Mouse (Mus musculus) macrophage (primary cell): Measurements from ENCODE around the gene C330021F23Rik. TPM values are rescaled to one million over a fixed set of nuclear protein-coding genes. Genes with fewer than 3 reads are reported as not detected.

Source experiments
- H3K27ac ChIP-seq: fragments of 350-480 bp; formaldehyde crosslinking; 2 replicates; pipeline ENCODE4 v1.9.0; 2021
- H3K36me3 ChIP-seq: fragments of 350-480 bp; formaldehyde crosslinking; 2 replicates; pipeline ENCODE4 v1.9.0; 2021; ENCODE audit errors: inconsistent target
- H3K4me3 ChIP-seq: fragments of 350-480 bp; formaldehyde crosslinking; 2 replicates; pipeline ENCODE4 v1.9.0; 2021; ENCODE audit errors: inconsistent target
- H3K79me2 ChIP-seq: fragments of 350-480 bp; formaldehyde crosslinking; 2 replicates; pipeline ENCODE4 v1.9.0; 2021; ENCODE audit errors: inconsistent target
- WGBS: methylation state at CpG from one replicate; pipeline ENCODE4 v1.1.7; 2026; ENCODE audit warnings: inconsistent platforms; ENCODE audit not compliant: missing documents; 5-methylcytosine and 5-hydroxymethylcytosine counted together
- polyA plus RNA-seq: library from polyadenylated mRNA; stranded (reverse); fragments of 250-400 nt; gene quantifications from 3 replicates; pipeline ENCODE4 v1.2.4, GENCODE M21; 2018; ENCODE audit warnings: inconsistent platforms

The C330021F23Rik gene
- polyA plus RNA-seq, 1 experiment from 2014 or later, result not detected

GRCm38 (mm10) chr8:3607822-3608221 lies 40.0 kb downstream of the C330021F23Rik start:
- Histone ChIP-seq H3K27ac (no peak overlapping the region), H3K36me3 (peaks cover 32% of the 10 kb centered on the region), H3K79me2 (no peaks in the 10 kb centered on the region), H3K4me3 (no peak overlapping the region)
- WGBS, result 97% methylated on average over 7 of the region's 7 CpGs

GRCm38 (mm10) chr8:3609046-3609815 lies 41.4 kb downstream of the C330021F23Rik start:
- Histone ChIP-seq H3K36me3 (peaks cover 46% of the 10 kb centered on the region), H3K79me2 (no peaks in the 10 kb centered on the region), H3K27ac (no peak overlapping the region), H3K4me3 (no peak overlapping the region)
- WGBS, result 56% methylated on average over 12 of the region's 12 CpGs

- H3K36me3 ChIP-seq, result peaks cover 51% of the 10 kb centered on the region
Observed at GRCm38 (mm10) chr8:3609816-3610150, 42.0 kb downstream of the C330021F23Rik start.

DNA sequence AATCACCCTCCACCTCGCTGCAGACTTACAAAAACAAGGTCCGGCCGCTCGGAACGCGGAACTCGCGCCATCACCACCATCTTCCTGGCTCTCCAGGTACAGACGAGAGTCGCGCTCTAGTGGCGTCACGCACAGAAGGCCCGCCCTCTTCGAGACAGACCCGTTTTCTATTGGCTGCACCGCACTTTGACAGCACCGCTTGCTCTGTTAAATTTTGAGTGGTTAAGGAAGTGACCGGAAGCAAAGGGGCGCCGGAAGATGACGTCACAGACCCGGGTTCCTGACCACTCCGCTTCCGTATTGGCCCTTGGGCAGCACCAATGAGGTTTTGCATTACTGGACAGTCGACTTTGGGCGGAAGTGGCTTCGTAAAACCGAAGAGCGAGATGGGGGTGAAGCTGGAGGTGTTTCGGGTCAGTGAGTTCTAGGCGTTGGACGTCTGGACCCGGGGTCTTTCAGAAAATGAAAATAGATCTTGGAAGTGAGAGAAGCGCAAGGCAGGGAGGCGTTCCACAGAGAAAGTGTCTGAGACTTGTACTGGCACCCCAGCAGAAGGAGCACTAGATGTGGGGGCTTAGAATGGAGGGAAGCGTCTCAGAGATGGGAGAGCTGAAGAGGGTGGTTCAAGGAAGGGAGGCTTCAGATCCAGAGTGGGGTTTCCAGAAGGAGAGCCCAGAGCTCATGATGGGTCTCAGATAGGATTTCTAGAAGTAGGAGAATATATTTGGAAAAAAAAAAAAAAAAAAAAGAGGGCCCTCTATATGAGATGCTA lies 53.6 kb downstream of the C330021F23Rik start, which contains the start of the genes Xab2 and Pet100:
Xab2 (minus strand) TSS at position 118 of the 772 bp plus-strand sequence.
Pet100 (plus strand) TSS at position 350 of the 772 bp plus-strand sequence.
- Histone ChIP-seq H3K27ac (peak within 1 kb of the TSS; percentile 46), H3K36me3 (peaks cover 32% of the 10 kb centered on the region), H3K79me2 (peaks cover 44% of the 10 kb centered on the region), H3K4me3 (peak within 1 kb of the TSS; percentile 99)
- 1% methylated on average over 36 of the region's 37 CpGs for WGBS

More at GRCm38 (mm10) chr8:3609816-3610150, 42.0 kb downstream of the C330021F23Rik start:
- Histone ChIP-seq H3K4me3 (no peak overlapping the region), H3K27ac (no peak overlapping the region), H3K79me2 (no peaks in the 10 kb centered on the region)
- WGBS, result 98% methylated on average over 6 of the region's 6 CpGs

- peak overlapping the region; percentile 99 for H3K4me3 ChIP-seq
- H3K79me2 ChIP-seq, result peaks cover 44% of the 10 kb centered on the region
- H3K36me3 ChIP-seq, result peaks cover 24% of the 10 kb centered on the region
- WGBS, result 74% methylated on average over 4 of the region's 8 CpGs
- H3K27ac ChIP-seq, result no peak overlapping the region
Observed at GRCm38 (mm10) chr8:3622119-3622518, 54.3 kb downstream of the C330021F23Rik start.

DNA sequence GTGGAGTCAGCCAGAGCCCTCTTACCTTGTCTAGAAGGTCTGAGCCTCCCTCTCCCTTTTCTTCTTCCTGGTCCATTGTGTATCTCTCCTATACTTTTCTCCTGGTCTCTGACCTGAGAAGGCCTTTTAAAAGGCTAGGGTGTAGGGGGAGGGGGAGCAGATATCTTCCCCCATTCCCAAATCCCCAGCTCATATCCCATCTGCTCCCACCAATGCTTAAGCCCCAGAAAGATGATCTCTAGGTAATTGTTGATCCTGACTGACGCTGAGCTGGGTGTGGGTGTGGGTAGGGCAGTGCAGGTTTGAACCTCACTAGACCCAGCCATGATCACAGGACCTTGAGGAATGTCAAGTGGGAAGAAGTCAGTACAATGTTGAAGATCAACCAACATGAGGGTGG lies 57.7 kb downstream of the C330021F23Rik start, which contains the start of gene Pcp2:
Pcp2 (minus strand) TSS at position 101 of the 400 bp plus-strand sequence.
- 100% methylated on average over 1 of the region's 1 CpGs for WGBS
- Histone ChIP-seq H3K36me3 (0 out of 2 replicates have a peak, but pooled peaks cover 8% of the 10 kb centered on the region), H3K4me3 (no peak within 1 kb of the TSS), H3K79me2 (peaks cover 17% of the 10 kb centered on the region), H3K27ac (no peak within 1 kb of the TSS)

GRCm38 (mm10) chr8:3626971-3627370 lies 59.2 kb downstream of the C330021F23Rik start:
- Histone ChIP-seq H3K27ac (no peak overlapping the region), H3K36me3 (0 out of 2 replicates have a peak, but pooled peaks cover 8% of the 10 kb centered on the region), H3K4me3 (no peak overlapping the region), H3K79me2 (peaks cover 18% of the 10 kb centered on the region)
- 15% methylated on average over 5 of the region's 5 CpGs for WGBS

DNA sequence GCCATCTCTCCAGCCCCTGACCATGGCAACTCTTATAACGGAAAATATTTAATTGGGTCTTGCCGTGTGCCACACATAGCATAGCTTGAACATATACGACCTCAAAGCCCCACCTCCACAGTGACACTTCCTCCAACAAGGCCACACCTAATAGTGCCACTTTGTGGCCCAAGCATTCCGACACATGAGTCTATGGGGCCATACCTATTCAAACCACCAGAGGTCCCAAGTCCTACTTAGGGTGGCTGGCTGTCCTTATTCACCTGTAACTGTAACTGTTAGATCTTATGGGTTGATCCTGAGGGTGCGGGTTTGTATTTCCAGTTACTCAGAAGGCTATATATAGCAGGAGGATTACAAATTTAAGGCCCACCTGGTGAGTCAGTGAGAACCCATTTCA lies 60.2 kb downstream of the C330021F23Rik start:
- WGBS, result 80% methylated on average over 5 of the region's 5 CpGs
- Histone ChIP-seq H3K27ac (no peak overlapping the region), H3K4me3 (no peak overlapping the region), H3K36me3 (peaks cover 10% of the 10 kb centered on the region), H3K79me2 (peaks cover 24% of the 10 kb centered on the region)

DNA sequence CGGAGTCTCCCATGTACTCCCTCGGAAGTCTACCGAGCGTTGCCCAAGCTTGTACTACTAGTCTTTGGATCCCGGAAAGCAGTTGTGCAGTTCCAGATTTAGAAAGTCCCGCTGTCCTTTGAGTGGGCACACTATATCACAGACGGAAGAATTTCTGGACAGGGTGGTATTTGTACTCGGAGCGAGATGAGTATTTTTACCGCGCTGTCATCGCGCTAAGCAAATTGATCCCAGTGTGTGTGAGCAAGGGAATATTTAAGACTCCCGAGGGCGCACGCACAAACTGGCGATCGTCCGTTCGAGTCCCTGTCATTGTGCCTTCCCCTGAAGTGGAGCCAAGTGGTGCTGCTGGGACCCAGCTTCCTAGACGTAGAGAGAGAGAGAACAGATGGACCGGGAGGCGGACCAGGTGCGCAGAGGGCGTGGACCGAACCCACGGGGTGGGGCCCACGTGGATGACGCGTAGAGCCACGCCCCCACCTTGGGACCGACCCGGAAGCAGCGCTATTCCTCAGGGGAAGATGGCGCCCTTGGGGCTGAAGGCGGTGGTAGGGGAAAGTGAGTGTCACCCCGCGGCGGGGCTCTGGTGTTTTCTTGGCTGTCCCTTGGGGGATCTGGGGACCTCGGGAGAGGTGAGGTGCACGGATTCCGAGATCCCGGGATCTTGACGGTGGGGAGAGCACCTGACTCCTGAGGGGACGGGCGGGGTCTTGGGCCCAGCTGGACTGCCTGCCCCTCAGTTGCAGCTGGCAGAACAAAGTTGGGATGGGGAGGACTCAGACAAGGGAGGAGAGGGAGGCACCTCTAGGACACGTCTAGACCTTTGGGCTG lies 63.1 kb downstream of the C330021F23Rik start, which contains the start of gene Stxbp2:
Stxbp2 (plus strand) TSS at position 309 of the 831 bp plus-strand sequence.
- Histone ChIP-seq H3K27ac (peak within 1 kb of the TSS; percentile 83), H3K36me3 (peaks cover 31% of the 10 kb centered on the region), H3K79me2 (peaks cover 37% of the 10 kb centered on the region), H3K4me3 (peak within 1 kb of the TSS; percentile 100)
- 4% methylated on average over 43 of the region's 47 CpGs for WGBS

DNA sequence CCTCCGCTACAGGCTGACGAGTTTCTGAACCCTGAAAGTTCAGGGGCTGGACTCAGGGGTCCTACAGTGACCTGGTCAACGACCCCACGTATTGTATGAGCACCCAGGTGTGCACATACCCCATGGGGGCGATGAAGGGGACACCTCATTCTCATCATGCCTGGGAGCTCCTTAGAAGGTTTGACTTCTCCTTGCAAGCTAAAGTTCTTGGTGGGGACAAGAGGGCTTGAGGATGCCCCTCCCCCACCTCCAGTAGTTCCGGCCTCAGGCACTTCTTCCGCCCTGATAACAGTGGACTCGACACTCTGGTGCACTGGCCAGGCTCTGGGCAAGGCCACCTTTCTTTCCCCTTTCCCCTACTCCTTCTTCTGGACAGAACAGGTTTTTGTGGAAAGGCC lies 63.7 kb downstream of the C330021F23Rik start:
- Histone ChIP-seq H3K79me2 (peaks cover 37% of the 10 kb centered on the region), H3K4me3 (peak overlapping the region; percentile 100), H3K27ac (peak overlapping the region; percentile 83), H3K36me3 (peaks cover 37% of the 10 kb centered on the region)
- WGBS, result 0% methylated on average over 8 of the region's 8 CpGs

Other genes with a start within 250 kb of the C330021F23Rik start
- gene A430078G23Rik, start 214.6 kb upstream of the C330021F23Rik start, polyA plus RNA-seq, result 0.19 to 0.32 TPM in 2 of 3 replicates, not detected in the other
- 2.2 to 3.5 TPM (median 2.2 TPM) in 3 replicates for gene Arhgef18, start 175.0 kb upstream of the C330021F23Rik start, polyA plus RNA-seq
- 1.0 to 2.3 TPM (median 1.1 TPM) in 3 replicates for gene Pex11g, start 100.3 kb upstream of the C330021F23Rik start, polyA plus RNA-seq
- not detected in 3 replicates for gene Tex45, start 97.1 kb upstream of the C330021F23Rik start, polyA plus RNA-seq
- 7.9 to 23.2 TPM (median 13.3 TPM) in 3 replicates for gene Zfp358, start 74.9 kb upstream of the C330021F23Rik start, polyA plus RNA-seq
- 50.2 to 92.5 TPM (median 73.4 TPM) in 3 replicates for gene Mcoln1, start 67.5 kb upstream of the C330021F23Rik start, polyA plus RNA-seq
- gene Pnpla6, start 52.6 kb upstream of the C330021F23Rik start, polyA plus RNA-seq, result 10.2 to 19.0 TPM (median 11.7 TPM) in 3 replicates
- 0.52 to 1.1 TPM in 2 of 3 replicates, not detected in the other for gene Camsap3, start 19.3 kb downstream of the C330021F23Rik start, polyA plus RNA-seq
- 26.9 to 29.7 TPM (median 28.8 TPM) in 3 replicates for gene Xab2, start 53.3 kb downstream of the C330021F23Rik start, polyA plus RNA-seq
- gene Pet100, start 53.6 kb downstream of the C330021F23Rik start, polyA plus RNA-seq, result 35.9 to 49.5 TPM (median 43.3 TPM) in 3 replicates
- gene Pcp2, start 57.6 kb downstream of the C330021F23Rik start, polyA plus RNA-seq, result not detected in 3 replicates
- gene Stxbp2, start 63.0 kb downstream of the C330021F23Rik start, polyA plus RNA-seq, result 121 to 243 TPM (median 173 TPM) in 3 replicates
- not detected in 3 replicates for gene Retn, start 87.8 kb downstream of the C330021F23Rik start, polyA plus RNA-seq
- gene Mcemp1, start 97.8 kb downstream of the C330021F23Rik start, polyA plus RNA-seq, result 0.22 to 0.92 TPM (median 0.34 TPM) in 3 replicates
- gene Fcor, start 104.4 kb downstream of the C330021F23Rik start, polyA plus RNA-seq, result 1.5 to 1.9 TPM in 2 of 3 replicates, not detected in the other
- 7.0 to 10.2 TPM (median 7.1 TPM) in 3 replicates for gene Trappc5, start 108.3 kb downstream of the C330021F23Rik start, polyA plus RNA-seq
- not detected in 3 replicates for gene Fcer2a, start 126.2 kb downstream of the C330021F23Rik start, polyA plus RNA-seq
- gene Clec4g, start 152.7 kb downstream of the C330021F23Rik start, polyA plus RNA-seq, result not detected in 3 replicates
- gene Cd209a, start 181.0 kb downstream of the C330021F23Rik start, polyA plus RNA-seq, result 0.15 to 0.83 TPM in 2 of 3 replicates, not detected in the other